Mouse (Mus musculus): ENCODE measurements around the gene C1qtnf9.
A peak's percentile ranks its signal among the peaks of the same experiment; 100 is the strongest.

GRCm38 (mm10) chr14:60736591-60737192 is 31.2 kb upstream of the C1qtnf9 start:
- TF ChIP-seq GATA1 (IDR thresholded peaks at IDR 0.05; ENCODE audit: borderline replicate concordance, low read length): no peak
- TF ChIP-seq FLI1 (IDR thresholded peaks at IDR 0.05; ENCODE audit: low read length): peak; percentile 19; the same call in 1 of the 2 replicates
